Mouse (Mus musculus): ENCODE results near the gene Pdzd2. TPM values are rescaled to one million over a fixed set of nuclear protein-coding genes. Genes with fewer than 3 reads are reported as not detected.

The Pdzd2 gene
- polyA plus RNA-seq, 1 experiment from 2014 or later = 3.6 TPM

DNA sequence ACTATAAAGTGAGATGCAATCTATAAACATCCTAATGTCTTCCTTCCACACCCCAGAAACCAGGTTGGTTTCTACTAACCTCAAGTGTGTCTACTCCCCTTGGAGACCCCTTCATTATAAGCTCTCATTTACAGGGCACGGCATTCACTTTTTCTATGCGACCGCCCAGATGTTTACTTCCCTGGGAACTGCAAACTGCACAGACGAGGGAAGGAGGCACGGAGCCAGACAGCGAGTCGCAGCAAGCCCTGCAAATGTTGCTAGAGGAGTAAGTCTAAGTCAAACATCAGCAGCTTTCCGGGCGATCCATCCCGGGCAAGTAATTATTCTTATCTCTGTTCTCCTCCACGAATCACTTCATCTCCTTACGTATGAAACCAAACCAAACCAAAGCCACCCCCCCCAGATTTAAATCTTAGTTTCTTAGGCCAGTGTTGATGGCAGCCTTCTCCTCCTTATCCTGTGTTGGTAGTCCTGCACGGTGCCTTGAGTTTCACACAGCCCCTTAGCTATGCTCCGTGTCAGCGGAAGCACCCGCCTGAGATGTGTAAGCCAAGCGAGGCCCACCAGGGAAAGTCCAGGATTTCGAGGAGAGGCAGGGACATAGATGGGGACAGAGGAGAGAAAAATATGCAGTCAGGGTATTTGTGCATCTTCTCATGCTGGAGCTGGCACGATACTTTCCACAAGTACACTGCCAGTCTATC lies 305.7 kb downstream of the Pdzd2 start:
- peaks cover 65% of the 10 kb centered on the region for H3K4me1 ChIP-seq
- H3K27ac ChIP-seq (replicated peaks) = peak overlapping the region; percentile 55; the same call in 1 of the 2 replicates
- H3K27me3 ChIP-seq (replicated peaks; ENCODE audit: low read depth, poor library complexity, severe bottlenecking) = no peaks in the 10 kb centered on the region
- no peaks in the 10 kb centered on the region for H3K9me3 ChIP-seq
- DNase-seq (ENCODE audit: low spot score) = peak; percentile 24
- WGBS = 71% methylated on average over 19 of the region's 19 CpGs
- no peaks in the 10 kb centered on the region for H3K36me3 ChIP-seq (replicated peaks)
- no peak overlapping the region for H3K4me3 ChIP-seq

DNA sequence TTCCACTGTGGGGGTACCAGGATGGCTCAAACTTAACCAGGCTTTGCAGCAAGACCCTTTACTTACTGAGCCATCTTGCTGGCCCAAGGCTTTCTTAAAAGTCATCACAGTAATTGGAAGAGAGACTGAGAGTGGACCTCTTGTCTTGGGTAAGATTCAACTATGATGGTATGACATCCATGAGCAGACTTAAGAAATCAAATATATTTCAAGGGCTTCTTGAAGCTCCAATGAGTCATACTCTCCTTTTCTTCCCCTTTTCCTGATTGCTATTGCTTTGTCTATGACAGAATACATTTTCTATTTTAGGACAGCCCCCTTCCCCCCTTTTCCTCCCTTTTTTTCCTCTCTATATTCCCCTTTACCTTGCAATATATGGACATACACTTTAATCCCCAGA lies 306.8 kb downstream of the Pdzd2 start:
- Histone ChIP-seq H3K4me1 (peaks cover 74% of the 10 kb centered on the region), H3K27me3 (replicated peaks; ENCODE audit: low read depth, poor library complexity, severe bottlenecking) (no peaks in the 10 kb centered on the region), H3K9me3 (no peaks in the 10 kb centered on the region), H3K27ac (replicated peaks) (peak overlapping the region; percentile 44; the same call in 1 of the 2 replicates), H3K36me3 (replicated peaks) (no peaks in the 10 kb centered on the region), H3K4me3 (no peak overlapping the region)
- no peak for DNase-seq (ENCODE audit: low spot score)

DNA sequence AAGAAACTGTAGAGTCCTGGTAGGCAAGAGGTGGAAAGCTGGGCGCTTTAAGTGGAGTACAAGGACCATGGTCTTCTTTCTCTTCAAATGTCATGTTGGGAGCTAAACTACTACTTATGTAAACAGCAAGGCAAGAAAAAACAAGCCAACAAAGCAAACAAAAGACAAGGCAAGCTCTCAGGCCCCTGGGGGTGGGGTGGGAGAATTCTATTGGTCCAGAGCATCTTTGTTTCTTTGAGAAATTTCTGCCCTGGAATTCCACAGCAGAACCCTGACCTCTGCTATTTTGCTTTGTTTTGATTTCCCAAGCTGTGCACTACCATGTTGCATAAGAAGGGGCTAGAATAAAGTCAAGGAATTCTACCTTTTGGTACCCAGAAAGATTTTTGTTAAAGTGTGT lies 307.4 kb downstream of the Pdzd2 start:
- H3K27ac ChIP-seq (replicated peaks) = peak overlapping the region; percentile 44; the same call in 1 of the 2 replicates

DNA sequence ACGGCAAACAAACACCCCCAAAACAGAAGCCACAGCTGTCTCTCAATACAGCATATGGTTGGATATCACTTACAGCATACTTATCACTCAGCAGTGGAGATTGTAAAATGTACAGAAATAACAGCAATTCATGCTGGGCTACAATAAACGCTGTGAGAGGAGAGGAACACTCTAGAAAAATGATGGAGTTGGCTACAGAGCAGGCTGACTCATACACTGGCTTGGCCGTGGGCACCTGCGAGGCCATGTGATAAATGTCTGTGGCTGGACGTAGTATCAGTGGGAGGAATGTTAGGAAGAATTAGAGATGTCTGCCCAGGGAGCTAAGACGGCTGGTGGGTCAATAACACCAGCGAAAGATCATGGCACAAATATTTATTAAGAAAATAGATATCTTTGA lies 308.0 kb downstream of the Pdzd2 start:
- peak overlapping the region; percentile 44; the same call in 1 of the 2 replicates for H3K27ac ChIP-seq (replicated peaks)
- no peak for DNase-seq (ENCODE audit: low spot score)
- H3K4me1 ChIP-seq = peaks cover 82% of the 10 kb centered on the region
- no peak overlapping the region for H3K4me3 ChIP-seq
- H3K36me3 ChIP-seq (replicated peaks) = no peaks in the 10 kb centered on the region
- H3K9me3 ChIP-seq = no peaks in the 10 kb centered on the region
- no peaks in the 10 kb centered on the region for H3K27me3 ChIP-seq (replicated peaks; ENCODE audit: low read depth, poor library complexity, severe bottlenecking)
- 82% methylated on average over 7 of the region's 7 CpGs for WGBS

More for the DNA sequence above, 307.4 kb downstream of the Pdzd2 start:
- H3K4me3 ChIP-seq = no peak overlapping the region
- H3K9me3 ChIP-seq = no peaks in the 10 kb centered on the region
- H3K4me1 ChIP-seq = peaks cover 77% of the 10 kb centered on the region
- no peaks in the 10 kb centered on the region for H3K36me3 ChIP-seq (replicated peaks)
- 71% methylated on average over 1 of the region's 1 CpGs for WGBS
- H3K27me3 ChIP-seq (replicated peaks; ENCODE audit: low read depth, poor library complexity, severe bottlenecking) = no peaks in the 10 kb centered on the region
- DNase-seq (ENCODE audit: low spot score) = peak; percentile 39

DNA sequence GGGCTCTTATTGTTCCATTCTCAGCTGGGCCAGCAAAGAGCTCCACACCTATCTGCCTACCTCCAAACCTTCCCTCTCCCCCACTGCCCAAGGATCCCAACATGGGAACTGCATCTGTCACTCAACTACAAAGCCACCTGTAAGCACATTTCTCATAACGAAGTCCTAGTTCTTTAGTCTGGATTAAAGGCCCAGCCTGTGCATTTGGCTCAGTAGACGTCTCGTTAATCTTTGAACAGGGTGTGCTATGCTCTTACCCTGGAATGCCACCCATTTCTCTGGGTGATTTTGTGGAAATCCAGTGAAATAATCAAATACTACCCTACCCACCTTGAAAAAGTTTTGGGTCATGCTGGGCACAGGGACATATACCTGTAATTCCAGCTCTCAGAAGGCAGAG lies 308.5 kb downstream of the Pdzd2 start:
- 84% methylated on average over 3 of the region's 3 CpGs for WGBS
- H3K36me3 ChIP-seq (replicated peaks) = no peaks in the 10 kb centered on the region

DNA sequence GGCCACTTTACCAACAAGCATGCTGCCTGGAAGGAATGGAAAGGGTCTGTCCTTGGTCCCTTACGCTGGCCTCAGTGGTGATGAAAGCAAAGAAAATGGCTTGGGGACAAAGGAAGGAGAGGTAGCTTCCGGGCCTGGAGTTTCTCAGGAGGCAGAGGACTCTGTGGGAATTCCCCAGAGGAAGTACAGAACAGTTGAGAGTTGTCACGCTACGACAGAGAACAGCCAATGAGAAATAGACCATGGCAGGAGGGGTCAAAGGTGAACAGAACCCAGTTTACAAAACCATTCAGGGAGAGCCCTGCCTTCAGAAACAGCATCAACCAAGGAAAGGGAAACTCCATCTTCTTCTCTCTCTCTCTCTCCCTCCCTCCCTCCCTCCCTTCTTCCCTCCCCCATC lies 309.1 kb downstream of the Pdzd2 start:
- Histone ChIP-seq H3K27me3 (replicated peaks; ENCODE audit: low read depth, poor library complexity, severe bottlenecking) (no peaks in the 10 kb centered on the region), H3K27ac (replicated peaks) (0 out of 2 replicates have a peak overlapping the region, but pooled peaks have one; percentile 19), H3K4me1 (peaks cover 77% of the 10 kb centered on the region), H3K36me3 (replicated peaks) (no peaks in the 10 kb centered on the region), H3K4me3 (no peak overlapping the region), H3K9me3 (no peaks in the 10 kb centered on the region)
- DNase-seq (ENCODE audit: low spot score) = no peak
- 41% methylated on average over 4 of the region's 4 CpGs for WGBS

More for the DNA sequence above, 308.5 kb downstream of the Pdzd2 start:
- H3K4me3 ChIP-seq = no peak overlapping the region
- H3K4me1 ChIP-seq = peaks cover 81% of the 10 kb centered on the region
- H3K27ac ChIP-seq (replicated peaks) = peak overlapping the region; percentile 19; the same call in 1 of the 2 replicates
- no peaks in the 10 kb centered on the region for H3K9me3 ChIP-seq
- DNase-seq (ENCODE audit: low spot score) = no peak
- H3K27me3 ChIP-seq (replicated peaks; ENCODE audit: low read depth, poor library complexity, severe bottlenecking) = no peaks in the 10 kb centered on the region

DNA sequence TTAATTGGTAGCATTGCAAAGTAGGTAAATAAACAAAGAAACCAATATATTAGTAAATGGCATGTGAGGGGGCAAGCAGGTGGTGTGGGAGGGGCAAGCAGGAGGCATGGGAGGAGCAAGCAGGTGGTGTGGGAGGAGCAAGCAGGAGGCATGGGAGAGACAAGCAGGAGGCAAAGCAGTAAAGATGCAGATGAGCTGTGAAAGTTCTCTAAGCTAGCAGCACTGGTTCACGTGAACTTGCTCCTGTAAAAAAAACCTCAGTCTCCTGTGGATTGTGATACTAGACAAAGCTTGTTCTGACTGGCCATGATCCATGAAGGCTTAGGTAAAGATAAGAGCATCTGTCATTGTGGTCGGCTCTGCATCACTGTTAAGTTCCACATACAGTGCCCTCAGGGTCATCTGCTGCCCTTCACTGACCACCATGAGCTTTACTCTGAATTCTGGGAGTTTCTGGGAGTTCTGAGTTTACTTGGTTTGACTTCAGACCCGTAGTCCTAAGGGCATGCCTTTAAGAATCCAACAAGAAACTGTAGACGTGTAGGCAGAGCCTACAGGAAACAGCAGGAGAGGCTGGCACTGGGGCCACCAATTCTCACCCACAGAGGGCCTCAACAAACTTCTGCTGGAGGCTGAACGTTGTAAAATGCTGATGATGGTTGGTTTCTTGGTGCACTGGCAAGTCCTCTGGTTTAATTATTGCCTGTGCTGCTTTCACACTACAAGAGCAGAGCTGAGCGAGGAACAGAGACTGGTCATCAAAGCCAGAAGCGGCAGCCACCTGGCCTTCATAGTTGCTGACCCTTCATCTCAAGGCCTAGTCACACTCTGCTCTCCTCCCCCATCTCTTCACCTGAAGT lies 309.9 kb downstream of the Pdzd2 start:
- no peak for DNase-seq (ENCODE audit: low spot score)
- Histone ChIP-seq H3K4me3 (no peak overlapping the region), H3K27me3 (replicated peaks; ENCODE audit: low read depth, poor library complexity, severe bottlenecking) (no peaks in the 10 kb centered on the region), H3K4me1 (peaks cover 82% of the 10 kb centered on the region), H3K27ac (replicated peaks) (peak overlapping the region; percentile 54; the same call in 1 of the 2 replicates), H3K9me3 (no peaks in the 10 kb centered on the region), H3K36me3 (replicated peaks) (no peaks in the 10 kb centered on the region)
- 75% methylated on average over 7 of the region's 7 CpGs for WGBS

DNA sequence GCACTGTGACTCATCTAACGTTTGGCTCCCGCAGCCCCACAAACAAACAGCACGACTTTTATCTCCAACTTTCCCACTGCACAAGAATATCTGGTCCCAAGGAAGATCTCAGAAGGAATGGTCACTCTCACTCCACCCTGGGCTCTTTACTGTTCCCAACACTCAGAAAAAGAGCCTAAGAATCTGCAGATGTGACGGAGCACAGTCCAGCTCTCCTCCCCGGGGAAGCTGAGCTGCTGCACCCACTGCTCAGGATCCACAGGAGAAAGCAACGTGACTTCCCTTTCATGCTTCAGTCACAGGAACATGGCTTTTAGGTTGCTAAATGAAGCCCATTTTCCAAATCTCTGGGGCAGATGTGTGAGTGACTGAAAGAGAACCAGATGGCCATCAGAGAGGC lies 311.9 kb downstream of the Pdzd2 start:
- no peaks in the 10 kb centered on the region for H3K9me3 ChIP-seq
- no peak overlapping the region for H3K27ac ChIP-seq (replicated peaks)
- H3K4me1 ChIP-seq = peaks cover 64% of the 10 kb centered on the region
- WGBS = 80% methylated on average over 6 of the region's 6 CpGs
- DNase-seq (ENCODE audit: low spot score) = no peak
- H3K36me3 ChIP-seq (replicated peaks) = no peaks in the 10 kb centered on the region
- H3K4me3 ChIP-seq = no peak overlapping the region
- no peaks in the 10 kb centered on the region for H3K27me3 ChIP-seq (replicated peaks; ENCODE audit: low read depth, poor library complexity, severe bottlenecking)

DNA sequence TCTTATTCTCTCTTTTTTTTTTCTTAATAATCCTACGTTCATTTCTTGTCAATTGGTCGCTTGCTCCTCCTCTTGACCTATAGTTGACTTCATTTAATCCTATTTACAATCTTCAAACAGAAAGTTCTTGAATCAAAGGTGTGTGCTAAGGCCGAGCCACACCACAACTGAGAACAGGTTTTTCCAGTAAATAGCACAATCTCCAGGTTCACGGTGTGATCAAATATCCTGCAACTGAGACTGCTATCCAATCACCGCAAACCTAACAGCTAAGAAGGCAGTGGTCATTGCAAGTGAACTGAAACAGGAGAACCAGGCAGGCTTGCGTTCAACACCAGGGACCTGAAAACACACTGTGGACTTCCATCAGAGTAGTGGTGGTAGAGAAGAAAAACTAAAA lies 313.4 kb downstream of the Pdzd2 start:
- H3K9me3 ChIP-seq = no peaks in the 10 kb centered on the region
- peaks cover 50% of the 10 kb centered on the region for H3K4me1 ChIP-seq
- WGBS = 76% methylated on average over 6 of the region's 6 CpGs
- H3K36me3 ChIP-seq (replicated peaks) = no peaks in the 10 kb centered on the region
- H3K27ac ChIP-seq (replicated peaks) = no peak overlapping the region
- H3K4me3 ChIP-seq = no peak overlapping the region
- no peaks in the 10 kb centered on the region for H3K27me3 ChIP-seq (replicated peaks; ENCODE audit: low read depth, poor library complexity, severe bottlenecking)
- DNase-seq (ENCODE audit: low spot score) = no peak

DNA sequence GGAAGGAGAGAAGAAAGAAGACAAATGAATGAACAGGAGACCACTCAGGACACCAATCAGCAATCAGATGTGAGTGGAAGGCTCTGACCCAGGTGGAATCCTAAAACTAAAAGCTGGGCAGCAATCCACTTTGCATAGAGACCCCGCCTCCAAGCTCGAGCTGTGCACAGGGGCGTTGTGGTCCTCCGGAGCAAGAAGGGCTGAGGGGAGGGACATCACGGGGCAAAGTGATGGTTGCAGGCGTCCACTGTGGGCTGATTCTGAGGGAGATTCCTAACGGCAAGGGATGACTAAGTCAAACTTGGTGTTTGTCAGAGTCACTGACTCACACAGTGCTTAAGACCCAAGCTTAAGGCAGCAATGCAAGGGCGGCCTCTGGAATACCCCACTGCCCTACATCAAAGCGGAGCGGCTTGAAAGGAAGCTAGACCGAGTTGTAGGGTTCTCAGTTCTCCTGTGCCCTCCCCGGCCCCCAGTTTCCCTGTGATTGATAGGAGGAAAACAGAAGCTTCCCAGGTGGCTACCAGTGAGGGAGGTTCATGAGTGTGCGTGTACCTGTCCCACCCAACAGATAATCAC lies 314.6 kb downstream of the Pdzd2 start:
- WGBS = 59% methylated on average over 13 of the region's 13 CpGs
- Histone ChIP-seq H3K27ac (replicated peaks) (no peak overlapping the region), H3K9me3 (no peaks in the 10 kb centered on the region), H3K36me3 (replicated peaks) (no peaks in the 10 kb centered on the region), H3K27me3 (replicated peaks; ENCODE audit: low read depth, poor library complexity, severe bottlenecking) (no peaks in the 10 kb centered on the region), H3K4me1 (peaks cover 38% of the 10 kb centered on the region), H3K4me3 (no peak overlapping the region)
- no peak for DNase-seq (ENCODE audit: low spot score)

DNA sequence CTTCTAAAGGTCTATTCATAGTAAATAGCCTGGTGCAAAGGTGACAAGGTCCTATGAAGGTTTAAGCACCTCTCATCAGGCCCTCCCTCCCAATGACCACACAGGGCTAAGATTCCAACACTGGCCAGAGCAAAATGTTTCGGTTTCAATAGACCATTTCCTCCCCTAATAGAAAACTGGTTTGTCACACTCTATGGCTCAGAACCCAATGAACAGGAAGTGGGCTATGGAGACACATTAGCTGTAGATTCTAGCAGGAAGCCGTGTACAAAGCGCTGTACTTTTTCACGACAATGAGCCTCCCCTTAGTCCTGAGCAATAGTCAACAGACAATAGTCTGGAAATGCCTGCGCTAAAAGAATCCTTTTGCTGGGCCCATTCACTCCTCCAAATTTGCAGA lies 315.5 kb downstream of the Pdzd2 start:
- Histone ChIP-seq H3K36me3 (replicated peaks) (no peaks in the 10 kb centered on the region), H3K27ac (replicated peaks) (no peak overlapping the region)
- 65% methylated on average over 5 of the region's 5 CpGs for WGBS

DNA sequence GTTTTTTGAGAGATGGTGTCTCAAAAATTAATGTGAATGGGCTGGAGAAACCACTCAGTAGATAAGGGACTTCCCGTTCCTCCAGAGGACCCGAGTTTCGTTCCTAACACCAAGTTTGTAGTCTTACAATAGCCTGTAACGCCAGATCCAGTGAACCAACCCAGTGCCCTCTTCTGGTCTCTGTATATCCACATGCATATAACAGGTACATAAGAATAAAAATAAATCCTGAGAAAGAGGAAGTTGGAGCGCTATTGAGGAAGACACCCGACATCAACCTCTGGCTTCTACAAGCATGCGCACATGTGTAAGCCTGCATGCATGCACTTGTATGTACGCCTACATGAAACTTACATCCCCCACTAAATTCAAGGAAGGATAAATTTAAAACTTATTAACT lies 318.8 kb downstream of the Pdzd2 start:
- H3K4me1 ChIP-seq = peaks cover 7% of the 10 kb centered on the region
- no peak overlapping the region for H3K27ac ChIP-seq (replicated peaks)
- H3K9me3 ChIP-seq = no peaks in the 10 kb centered on the region
- H3K27me3 ChIP-seq (replicated peaks; ENCODE audit: low read depth, poor library complexity, severe bottlenecking) = no peaks in the 10 kb centered on the region
- DNase-seq (ENCODE audit: low spot score) = no peak
- no peaks in the 10 kb centered on the region for H3K36me3 ChIP-seq (replicated peaks)
- H3K4me3 ChIP-seq = no peak overlapping the region
- 94% methylated on average over 8 of the region's 8 CpGs for WGBS

More for the DNA sequence above, 315.5 kb downstream of the Pdzd2 start:
- no peaks in the 10 kb centered on the region for H3K27me3 ChIP-seq (replicated peaks; ENCODE audit: low read depth, poor library complexity, severe bottlenecking)
- H3K9me3 ChIP-seq = no peaks in the 10 kb centered on the region
- no peak overlapping the region for H3K4me3 ChIP-seq
- peaks cover 31% of the 10 kb centered on the region for H3K4me1 ChIP-seq
- no peak for DNase-seq (ENCODE audit: low spot score)

All from embryonic facial prominence, embryonic 10.5 days (tissue).